Mouse (Mus musculus): ENCODE data around the gene Tnr.

The Tnr gene

GRCm38 (mm10) chr1:159566046-159566445 lies 42.5 kb downstream of the Tnr start:
- no peak for DNase-seq (ENCODE audit: low spot score)

GRCm38 (mm10) chr1:159567171-159567570 lies 43.6 kb downstream of the Tnr start:
- DNase-seq (ENCODE audit: low spot score): no peak

GRCm38 (mm10) chr1:159570270-159570669 lies 46.7 kb downstream of the Tnr start:
- DNase-seq (ENCODE audit: low spot score): no peak

- DNase-seq (ENCODE audit: low spot score): no peak
Observed at GRCm38 (mm10) chr1:159570831-159571230, 47.3 kb downstream of the Tnr start.

GRCm38 (mm10) chr1:159571951-159572350 lies 48.4 kb downstream of the Tnr start:
- DNase-seq (ENCODE audit: low spot score): no peak

GRCm38 (mm10) chr1:159573116-159573515 lies 49.5 kb downstream of the Tnr start:
- DNase-seq (ENCODE audit: low spot score): no peak

- no peak for DNase-seq (ENCODE audit: low spot score)
Observed at GRCm38 (mm10) chr1:159574661-159575060, 51.1 kb downstream of the Tnr start.

- DNase-seq (ENCODE audit: low spot score): no peak
Observed at GRCm38 (mm10) chr1:159576246-159576645, 52.7 kb downstream of the Tnr start.

GRCm38 (mm10) chr1:159578391-159578790 lies 54.8 kb downstream of the Tnr start:
- no peak for DNase-seq (ENCODE audit: low spot score)

- no peak for DNase-seq (ENCODE audit: low spot score)
Observed at GRCm38 (mm10) chr1:159580335-159580921, 56.9 kb downstream of the Tnr start.

- no peak for DNase-seq (ENCODE audit: low spot score)
Observed at GRCm38 (mm10) chr1:159583877-159584276, 60.3 kb downstream of the Tnr start.

GRCm38 (mm10) chr1:159588741-159589140 lies 65.2 kb downstream of the Tnr start:
- no peak for DNase-seq (ENCODE audit: low spot score)

- no peak for DNase-seq (ENCODE audit: low spot score)
Observed at GRCm38 (mm10) chr1:159594099-159595058, 70.8 kb downstream of the Tnr start.

- no peak for DNase-seq (ENCODE audit: low spot score)
Observed at GRCm38 (mm10) chr1:159595729-159596128, 72.2 kb downstream of the Tnr start.

GRCm38 (mm10) chr1:159596640-159597039 lies 73.1 kb downstream of the Tnr start:
- no peak for DNase-seq (ENCODE audit: low spot score)

GRCm38 (mm10) chr1:159613561-159613960 lies 90.0 kb downstream of the Tnr start:
- no peak for DNase-seq (ENCODE audit: low spot score)

GRCm38 (mm10) chr1:159614062-159614601 lies 90.6 kb downstream of the Tnr start:
- no peak for DNase-seq (ENCODE audit: low spot score)

GRCm38 (mm10) chr1:159614644-159615431 lies 91.3 kb downstream of the Tnr start:
- DNase-seq (ENCODE audit: low spot score): no peak

- DNase-seq (ENCODE audit: low spot score): no peak
Observed at GRCm38 (mm10) chr1:159615686-159616085, 92.1 kb downstream of the Tnr start.

- no peak for DNase-seq (ENCODE audit: low spot score)
Observed at GRCm38 (mm10) chr1:159619205-159619604, 95.6 kb downstream of the Tnr start.

GRCm38 (mm10) chr1:159621321-159621720 lies 97.8 kb downstream of the Tnr start:
- peak; percentile 76 for DNase-seq (ENCODE audit: low spot score)

GRCm38 (mm10) chr1:159629119-159629518 lies 105.5 kb downstream of the Tnr start:
- DNase-seq (ENCODE audit: low spot score): no peak
